ENCODE assay signal across 23 mouse cellular contexts in the genomic region with DNA sequence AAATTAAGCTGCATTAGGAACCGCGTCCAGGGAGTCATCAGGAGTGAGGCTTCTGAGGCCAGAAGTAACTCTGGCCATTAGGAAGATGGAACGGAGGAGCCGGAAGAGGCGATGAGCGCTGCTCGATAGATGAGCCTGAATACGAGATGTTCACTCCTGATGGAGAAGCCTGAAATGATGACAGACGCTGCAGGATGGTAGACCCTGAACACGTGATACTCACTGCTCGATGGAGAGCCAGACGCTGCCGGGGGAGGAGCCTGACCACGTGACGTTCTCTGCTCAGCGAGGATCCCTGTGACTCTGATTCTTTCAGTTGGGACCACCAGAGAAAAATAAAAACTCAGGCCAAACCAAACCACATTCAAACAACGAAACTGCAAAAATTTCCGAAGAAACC. TPM values are rescaled to one million over a fixed set of nuclear protein-coding genes. Genes with fewer than 3 reads are reported as not detected.
"Had no signal": no experiment of that assay in that cellular context is flagged by ENCODE, and none has a peak within 500 bp of the region (broad histone marks: within the 10 kb centered on the region; RNA-seq: fewer than 3 reads in every experiment).

No protein-coding gene starts in this region.

- H3K27ac ChIP-seq: liver, embryonic 13.5 days; liver, embryonic 15.5 days; lung, embryonic 15.5 days; macrophage; midbrain, embryonic 13.5 days; midbrain, embryonic 15.5 days; neural tube, embryonic 12.5 days; stomach, embryonic 15.5 days; stomach, postnatal 0 days had no signal

- H3K4me3 ChIP-seq: liver, embryonic 13.5 days; liver, embryonic 15.5 days; lung, embryonic 15.5 days; megakaryocyte, embryonic 14.5 days; midbrain, embryonic 13.5 days; midbrain, embryonic 15.5 days; neural tube, embryonic 12.5 days; stomach, embryonic 15.5 days had no signal

- H3K36me3 ChIP-seq: liver, embryonic 13.5 days; liver, embryonic 15.5 days; lung, embryonic 15.5 days; midbrain, embryonic 13.5 days; midbrain, embryonic 15.5 days; neural tube, embryonic 12.5 days; stomach, embryonic 15.5 days had no signal

- H3K4me2 ChIP-seq: liver, embryonic 13.5 days; liver, embryonic 15.5 days; lung, embryonic 15.5 days; midbrain, embryonic 13.5 days; midbrain, embryonic 15.5 days; neural tube, embryonic 12.5 days; stomach, embryonic 15.5 days had no signal

- H3K9ac ChIP-seq: liver, embryonic 13.5 days; liver, embryonic 15.5 days; liver, postnatal 0 days; lung, embryonic 15.5 days; midbrain, embryonic 13.5 days; midbrain, embryonic 15.5 days; neural tube, embryonic 12.5 days; stomach, embryonic 15.5 days had no signal

- ATAC-seq: liver, postnatal 0 days; lung, postnatal 0 days; midbrain, embryonic 13.5 days; midbrain, embryonic 15.5 days had no signal

- H3K4me1 ChIP-seq: liver, embryonic 13.5 days; liver, embryonic 15.5 days; megakaryocyte, embryonic 14.5 days; midbrain, embryonic 13.5 days; neural tube, embryonic 12.5 days; stomach, embryonic 15.5 days had no signal

- H3K9me3 ChIP-seq: liver, embryonic 15.5 days; lung, embryonic 15.5 days; midbrain, embryonic 13.5 days; midbrain, embryonic 15.5 days; neural tube, embryonic 12.5 days; stomach, embryonic 15.5 days had no signal

- H3K27me3 ChIP-seq: liver, embryonic 13.5 days; liver, embryonic 15.5 days; lung, embryonic 15.5 days; megakaryocyte, embryonic 14.5 days; midbrain, embryonic 13.5 days; midbrain, embryonic 15.5 days; neural tube, embryonic 12.5 days; stomach, embryonic 15.5 days had no signal

- DNase-seq: liver, embryonic 13.5 days; liver, postnatal 0 days; lung, adult 2 months; lung, postnatal 14 days; lung, postnatal 36 days; right cerebral cortex, postnatal 14 days; thymus, adult 18-20 months; thymus, postnatal 14 days; thymus, postnatal 36 days had no signal

RNA-seq across cellular contexts. Expression of gene Grip1, which starts 37.2 kb away (rescaled TPM):
- total RNA-seq: megakaryocyte progenitor cell, adult 5-6 weeks; monocyte, adult 5-6 weeks; neutrophil, adult 5-6 weeks had no signal
- polyA plus RNA-seq: macrophage; spleen, adult 2 months had no signal
